Mouse (Mus musculus): Measurements from ENCODE around the gene Dnal4.
"Not testable (repeated sequence)": the region's sequence is repeated elsewhere in the genome, so short reads cannot be mapped to it uniquely, and the experiment has no call there.

The Dnal4 gene

DNA sequence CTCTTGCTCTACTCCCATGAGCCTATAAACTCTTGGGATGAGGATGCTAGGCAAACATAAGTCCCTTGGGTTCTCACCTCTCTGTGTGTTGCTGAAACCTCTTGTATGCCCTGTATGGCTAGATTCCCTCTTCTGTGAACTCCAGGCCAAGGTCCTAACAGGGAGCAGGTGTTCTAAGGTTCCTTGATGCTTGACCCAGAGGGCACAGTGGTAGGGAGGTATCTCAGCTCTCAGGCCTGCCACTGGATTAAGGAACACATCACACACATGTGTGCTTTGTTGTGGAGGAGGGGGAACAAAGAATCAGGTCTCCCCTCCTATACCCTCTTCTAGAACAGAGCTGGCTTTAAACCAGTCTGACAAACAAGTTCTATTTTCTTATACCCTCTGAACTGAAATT, at the start of gene Dnal4:
Gene Dnal4 (minus strand): TSS at position 101 of the 400 bp plus-strand sequence.
- DNase-seq, result no peak

DNA sequence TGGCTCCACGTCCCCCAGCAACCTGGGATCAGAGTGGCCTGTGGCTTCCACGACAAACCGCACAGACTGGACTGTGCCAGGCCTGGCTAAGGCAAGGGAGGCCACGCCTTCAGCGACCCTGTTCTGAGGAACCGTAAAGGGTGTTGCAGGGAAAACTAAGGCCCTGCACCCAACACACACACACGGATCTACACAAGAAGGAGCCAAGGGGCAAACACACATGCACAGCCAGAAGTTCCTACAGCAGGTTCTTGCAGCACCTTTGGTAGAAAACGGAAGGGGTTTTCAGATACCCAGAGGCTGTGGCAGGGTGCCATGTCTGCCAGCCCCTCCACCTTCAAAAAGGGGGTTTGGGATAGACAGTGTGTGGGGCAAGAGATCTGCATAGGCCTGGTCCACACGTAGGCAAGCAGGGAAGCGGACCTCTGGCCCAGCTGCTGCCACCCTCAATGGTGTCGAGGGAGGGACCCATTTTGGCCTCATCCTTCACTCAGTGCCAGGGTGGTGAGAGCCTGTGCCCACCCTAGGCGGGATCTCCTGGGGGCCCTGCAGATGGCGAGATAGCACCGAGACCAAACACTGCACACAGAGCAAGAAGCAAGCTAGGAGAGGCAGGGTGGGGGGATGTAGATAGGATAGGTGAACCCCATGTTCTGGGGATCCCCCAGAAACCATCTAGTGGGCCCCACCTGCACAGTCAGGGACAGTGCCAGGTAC, 49.6 kb upstream of the Dnal4 start:
- DNase-seq, result no peak

DNA sequence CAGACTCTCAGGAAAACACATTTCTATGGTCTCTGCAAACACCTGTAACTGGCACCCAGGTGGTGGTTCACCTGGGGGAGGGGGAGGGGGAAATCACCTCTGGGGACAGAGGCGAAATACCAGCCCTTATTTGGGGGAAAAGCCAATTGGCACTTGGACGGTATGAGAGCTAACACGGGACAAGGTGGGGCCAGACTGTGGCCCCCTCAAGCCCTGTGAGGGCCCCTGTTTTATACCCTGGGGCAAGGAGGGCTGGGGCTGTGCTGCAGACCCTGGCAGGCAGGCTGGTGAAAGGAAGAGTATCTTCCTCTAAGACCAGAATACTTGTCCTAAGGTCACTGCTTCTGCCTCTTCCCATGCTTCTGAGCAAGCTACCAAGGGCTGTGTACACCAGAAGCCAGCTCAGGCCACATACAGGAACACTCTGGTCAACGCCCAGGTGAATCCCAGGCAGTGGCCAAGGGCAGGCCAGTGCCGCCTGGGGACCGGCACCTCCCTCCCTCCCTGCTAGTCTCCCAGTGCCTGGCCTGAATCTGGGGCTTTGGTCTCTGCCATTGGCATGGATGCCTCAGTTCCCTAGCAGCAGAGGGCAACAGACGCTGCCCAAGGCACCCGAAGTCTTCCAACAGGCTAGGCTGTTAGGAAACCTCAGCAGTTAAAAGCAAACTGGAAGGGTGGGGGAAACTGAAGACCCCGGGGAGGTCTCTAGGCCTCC, 48.7 kb upstream of the Dnal4 start:
- no peak for DNase-seq

- DNase-seq, result peak; percentile 47 to 49
These were observed 47.6 kb upstream of the Dnal4 start for GRCm38 (mm10) chr15:79825146-79825825.

GRCm38 (mm10) chr15:79823588-79824280, 46.1 kb upstream of the Dnal4 start:
- DNase-seq, result no peak

DNA sequence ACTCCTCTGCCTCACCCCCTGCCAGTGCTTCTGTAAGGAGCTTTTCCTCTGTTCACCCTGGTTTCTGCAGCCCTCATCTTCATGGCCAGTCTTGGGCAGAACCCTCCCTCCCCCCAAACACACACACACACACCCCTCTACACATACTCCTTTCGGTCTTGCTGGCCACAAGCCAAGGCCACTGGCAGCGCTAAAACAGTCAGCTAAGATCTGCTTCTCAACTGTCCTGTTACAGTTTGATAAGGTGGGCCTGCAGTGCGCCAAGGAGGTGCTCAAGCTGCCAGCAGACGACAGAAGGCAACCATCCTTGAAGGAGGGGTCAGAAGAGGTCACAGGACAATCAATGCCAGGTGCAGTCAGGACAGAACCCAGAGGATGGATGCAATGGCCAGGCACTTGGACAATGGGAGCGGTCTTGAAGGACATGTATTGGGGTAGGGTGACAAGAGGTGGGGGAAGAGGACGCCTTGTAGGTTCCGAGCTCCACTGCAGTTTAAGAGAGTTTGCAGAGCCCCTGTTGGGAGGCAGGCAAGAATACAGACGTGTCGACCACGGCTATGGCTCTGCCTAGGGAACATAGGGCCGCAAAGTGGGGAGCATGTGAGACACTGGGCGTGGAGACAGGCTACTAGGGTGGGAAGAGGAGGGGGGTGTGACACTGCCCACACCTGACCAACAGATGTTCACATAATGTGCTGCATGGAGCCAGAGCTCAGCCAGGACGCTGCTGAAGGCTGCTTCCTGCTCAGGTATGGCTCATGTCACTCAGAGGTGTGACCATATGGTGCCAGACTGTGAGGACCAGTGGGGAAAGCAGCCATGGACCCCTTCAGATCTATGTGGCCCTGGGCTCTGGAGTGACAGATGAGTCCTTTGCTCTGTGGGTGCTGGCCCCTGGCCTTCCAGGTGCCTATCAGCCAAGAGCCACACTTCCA, 44.9 kb upstream of the Dnal4 start:
- DNase-seq, result no peak

DNA sequence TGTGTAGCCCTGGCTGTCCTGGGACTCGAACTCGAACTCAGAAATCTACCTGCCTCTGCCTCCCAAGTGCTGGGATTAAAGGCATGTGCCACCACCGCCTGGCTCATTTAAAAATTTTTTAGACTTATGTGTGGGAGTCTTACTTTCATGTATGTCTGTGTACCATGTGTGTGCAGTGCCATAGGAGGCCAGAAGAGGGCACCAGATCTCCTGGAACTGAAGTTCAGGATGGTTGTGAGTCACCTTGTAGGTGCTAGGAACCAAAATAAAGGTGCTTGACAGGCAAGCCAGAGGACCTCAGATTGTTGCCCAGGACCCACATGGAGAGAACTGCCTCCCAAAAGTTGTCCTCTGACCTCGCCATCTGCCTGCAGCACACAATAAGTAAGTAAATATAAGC, 40.7 kb upstream of the Dnal4 start:
- peak; percentile 24 to 33 for DNase-seq

DNA sequence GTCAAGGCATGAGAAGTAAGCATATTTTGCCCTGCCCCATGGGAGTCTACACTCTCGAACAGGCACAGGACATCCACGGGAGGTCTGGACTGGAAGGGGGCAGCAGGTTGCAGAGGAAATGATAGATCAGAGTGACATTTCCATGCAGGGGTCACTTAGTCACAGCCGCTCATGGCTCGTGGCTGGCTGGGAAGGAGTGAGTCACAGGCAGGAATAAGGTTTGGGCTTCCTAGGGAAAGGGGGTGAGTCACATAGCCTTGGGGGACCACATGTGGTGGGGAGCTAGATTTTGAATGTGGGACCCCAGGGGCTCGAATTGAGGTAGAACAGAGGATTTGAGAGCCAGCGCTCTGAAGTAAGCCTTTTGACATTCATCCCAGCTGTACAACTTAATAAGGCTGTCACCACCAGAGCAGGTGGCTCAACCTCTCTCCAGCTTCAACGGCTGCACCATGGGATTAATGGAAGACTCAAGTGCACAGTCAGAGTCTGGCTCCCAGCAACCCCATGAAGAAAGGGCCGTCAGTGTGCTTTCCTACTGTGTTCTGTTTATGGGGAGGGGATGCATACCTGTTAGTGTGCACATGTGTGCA, 36.1 kb upstream of the Dnal4 start:
- no peak for DNase-seq

- DNase-seq, result not testable (repeated sequence)
These were observed 35.2 kb upstream of the Dnal4 start for GRCm38 (mm10) chr15:79812840-79813239.

DNA sequence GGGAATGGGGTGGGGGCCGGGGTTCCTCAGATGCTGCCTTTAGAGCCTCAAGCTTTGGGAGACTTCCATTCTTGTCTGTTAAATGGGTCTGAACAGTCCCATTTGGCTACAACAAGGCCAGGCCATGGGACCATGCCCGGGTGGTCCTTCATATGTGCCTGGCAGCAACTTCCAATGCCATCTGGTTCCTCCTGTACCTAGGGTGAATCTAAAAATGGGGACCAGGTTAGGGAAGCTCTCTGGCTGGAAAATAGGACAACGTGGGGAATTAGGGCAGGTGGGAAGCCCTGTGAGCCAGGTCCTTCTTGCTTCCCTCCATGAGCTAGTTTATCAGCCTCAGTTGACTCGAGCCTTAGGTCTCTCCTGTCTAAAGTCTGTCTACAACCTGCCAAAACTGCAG, 33.3 kb upstream of the Dnal4 start:
- no peak for DNase-seq

DNA sequence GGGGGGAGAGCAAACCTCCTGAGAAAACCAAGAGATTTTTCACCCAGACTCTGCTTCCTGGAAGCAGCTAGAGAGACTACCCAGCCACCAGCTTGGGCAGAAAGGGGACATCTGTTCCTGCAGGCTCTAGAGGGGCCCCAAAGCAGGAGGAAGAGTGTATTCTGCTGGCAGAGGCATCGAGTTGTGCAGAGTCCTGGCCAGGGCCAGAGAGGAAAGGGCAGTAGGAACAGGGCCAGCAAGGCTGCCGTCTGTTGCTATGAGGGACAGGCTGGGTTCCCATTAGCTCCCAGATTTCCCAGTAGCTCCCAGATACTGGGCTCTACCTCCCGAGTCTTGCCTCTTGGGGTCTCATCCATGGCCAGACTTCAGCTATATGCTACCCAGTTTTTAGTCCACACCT, 32.4 kb upstream of the Dnal4 start:
- DNase-seq, result no peak

- DNase-seq, result no peak
These were observed 31.0 kb upstream of the Dnal4 start for GRCm38 (mm10) chr15:79808658-79809057.

DNA sequence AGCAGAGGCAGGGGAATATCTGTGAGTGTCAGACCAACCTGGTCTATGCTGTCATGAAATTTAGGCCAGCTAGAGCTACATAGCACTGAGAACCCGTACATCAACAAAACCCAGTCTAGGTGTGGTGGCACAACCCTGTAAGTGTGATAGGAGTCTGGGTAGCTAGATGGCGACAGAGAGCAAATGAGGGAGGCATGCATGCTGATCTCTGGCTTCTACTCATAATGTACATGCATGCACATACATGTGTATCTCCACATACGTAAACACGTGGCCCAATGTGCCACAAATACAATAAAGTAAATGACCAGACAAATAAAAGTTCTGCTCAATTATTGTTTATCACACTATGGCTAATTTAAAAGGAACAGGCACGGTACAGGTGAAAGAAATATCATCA, 30.5 kb upstream of the Dnal4 start:
- peak; percentile 54 to 64 for DNase-seq

DNA sequence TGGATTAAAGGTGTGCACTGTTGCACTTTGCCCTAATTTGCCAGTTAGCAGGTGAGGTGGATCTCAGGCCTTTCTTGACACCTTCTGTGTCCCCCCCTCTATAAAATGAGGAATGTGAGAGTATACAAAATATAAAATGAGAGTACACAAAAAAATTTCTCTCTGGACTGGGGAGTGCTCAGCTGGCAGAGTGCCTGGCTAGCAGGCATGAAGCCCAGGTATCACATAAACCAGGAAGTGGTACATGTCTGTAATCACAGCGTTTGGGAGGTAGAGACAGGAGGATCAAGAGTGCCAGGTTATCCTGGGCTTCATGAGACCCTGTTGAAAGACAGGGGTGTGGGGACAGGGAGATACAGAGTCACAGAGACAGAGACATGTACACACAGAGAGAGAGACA, 29.4 kb upstream of the Dnal4 start:
- DNase-seq, result no peak

DNA sequence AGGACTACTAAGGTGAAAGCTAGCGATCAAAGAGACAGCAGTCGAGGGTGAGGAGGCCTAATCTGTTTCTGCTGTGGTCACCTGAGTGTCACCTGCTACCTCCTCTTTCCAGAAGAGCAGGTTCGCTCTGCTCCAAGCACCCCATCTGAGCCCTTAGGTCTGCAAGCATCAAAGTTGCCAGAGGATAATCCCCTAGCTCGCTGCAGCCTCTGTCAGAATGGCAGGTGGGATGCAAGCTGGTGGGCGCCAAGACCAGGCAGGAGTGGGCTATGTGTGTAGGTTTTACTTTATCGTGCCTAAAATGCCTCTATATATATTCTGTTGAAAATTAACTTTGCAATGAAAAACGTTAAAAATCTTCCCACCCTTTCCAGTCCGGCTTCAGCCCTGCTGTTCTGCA, 27.6 kb upstream of the Dnal4 start:
- DNase-seq, result no peak

GRCm38 (mm10) chr15:79804352-79805071, 26.9 kb upstream of the Dnal4 start, which contains the start of gene Nptxr:
Nptxr (minus strand) TSS chr15:79804766.
- DNase-seq, result peak; percentile 27 to 32

DNA sequence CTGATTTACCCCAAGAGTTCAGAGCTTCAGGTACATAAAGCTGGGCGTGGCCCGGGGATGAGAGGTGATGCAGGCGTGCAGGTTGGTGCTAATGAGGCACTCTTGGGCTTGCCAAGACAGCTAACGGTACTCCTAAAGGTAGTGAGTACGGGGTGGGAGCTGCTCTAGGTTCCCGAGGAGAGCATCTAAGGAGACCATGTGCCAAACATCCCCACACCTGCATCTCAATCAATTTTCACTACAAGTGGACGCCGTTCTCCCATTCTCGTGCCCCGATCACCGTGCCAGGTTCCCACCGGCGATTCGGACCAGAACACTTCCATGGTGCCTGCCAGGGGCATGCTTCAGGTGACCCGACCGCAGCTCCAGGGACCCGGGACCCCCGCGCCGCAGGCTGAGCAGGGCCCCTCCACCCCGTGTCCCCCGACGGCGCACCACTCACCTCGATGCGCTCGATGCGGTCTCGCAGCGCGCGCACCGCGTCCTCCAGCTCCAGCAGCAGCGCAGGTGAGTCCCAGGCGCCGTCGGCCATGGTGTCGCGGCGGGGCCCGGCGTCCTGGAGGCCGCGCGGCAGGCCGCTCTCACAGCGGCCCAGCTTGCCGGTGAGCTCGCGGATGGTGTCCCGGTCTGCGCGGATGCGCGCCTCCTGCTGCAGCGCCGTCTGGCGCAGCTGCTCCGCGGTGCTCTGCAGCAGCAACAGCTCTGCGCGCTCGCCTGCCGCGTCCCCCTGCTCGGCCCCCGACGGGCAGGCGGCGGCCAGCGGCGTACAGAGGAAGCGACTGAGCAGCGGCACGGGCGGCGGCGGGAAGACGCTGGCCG, 26.1 kb upstream of the Dnal4 start:
- no peak for DNase-seq

- no peak for DNase-seq
These were observed 24.7 kb upstream of the Dnal4 start for GRCm38 (mm10) chr15:79802304-79802703.

DNA sequence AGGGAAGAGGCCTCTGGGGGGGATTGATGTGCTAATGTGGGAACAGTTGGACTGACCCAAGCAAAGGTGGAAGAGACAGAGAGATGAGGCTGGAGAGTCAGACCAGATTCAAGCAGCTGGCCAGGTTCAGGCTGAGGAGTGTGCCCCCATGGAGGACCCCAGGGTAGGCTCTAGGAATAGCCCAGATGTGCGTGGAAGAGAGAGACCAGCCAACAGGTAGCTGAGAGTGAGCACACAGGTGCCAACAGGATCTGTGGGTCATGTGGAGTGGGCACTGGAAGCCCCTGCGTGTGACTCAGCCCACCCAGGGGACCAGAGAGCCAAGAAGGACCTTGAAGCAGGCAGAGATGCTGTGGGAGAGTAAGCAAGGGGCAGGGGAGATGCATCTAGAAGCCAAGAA, 24.0 kb upstream of the Dnal4 start:
- no peak for DNase-seq

DNA sequence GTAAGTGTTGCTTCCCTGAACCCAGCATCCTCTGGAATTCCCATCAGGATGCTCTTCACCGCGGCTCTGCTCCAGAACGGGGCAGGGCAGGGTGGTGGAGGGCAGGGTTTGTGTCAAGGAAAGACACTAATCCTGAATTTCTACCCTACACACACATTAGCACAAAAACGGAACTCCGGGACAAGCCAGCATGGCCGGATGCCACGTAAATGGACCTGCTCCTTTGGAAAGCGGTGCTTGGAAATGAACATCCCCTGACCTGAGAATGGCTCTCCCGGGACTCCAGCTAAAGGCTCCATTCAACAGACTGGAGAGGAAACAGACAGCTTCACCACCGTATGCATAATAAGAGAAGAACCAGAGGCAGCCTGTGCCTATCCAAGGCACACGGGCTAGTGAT, 23.1 kb upstream of the Dnal4 start:
- no peak for DNase-seq

Data from B cell, adult 2 months (primary cell).